In genomic region chr5:130858148-130858547, GRCm38 (mm10) we compare ENCODE assay signal across 8 mouse cellular contexts.
DNase-seq lines count a peak whose midpoint lies in the region; ATAC-seq and TF ChIP-seq lines count a peak whose summit lies in the region.

No protein-coding gene starts in this region.

- no peaks in the 10 kb centered on the region for H3K4me1 ChIP-seq in forebrain, embryonic 10.5 days
- H3K4me1 ChIP-seq in forebrain, embryonic 13.5 days: no peaks in the 10 kb centered on the region
- H3K4me1 ChIP-seq in thymus, adult 2 months (replicated peaks; ENCODE audit: control insufficient read depth, insufficient read depth, low read length): no peaks in the 10 kb centered on the region
- H3K4me1 ChIP-seq in lung, embryonic 14.5 days (ENCODE audit: insufficient read depth): no peaks in the 10 kb centered on the region

- H3K4me2 ChIP-seq in forebrain, embryonic 13.5 days: no peak overlapping the region
- H3K4me2 ChIP-seq in lung, embryonic 14.5 days: no peak overlapping the region

- no peaks in the 10 kb centered on the region for H3K27me3 ChIP-seq in forebrain, embryonic 10.5 days (ENCODE audit: poor library complexity, severe bottlenecking)
- H3K27me3 ChIP-seq in forebrain, embryonic 13.5 days: no peaks in the 10 kb centered on the region; the same call in 1 of the 2 replicates
- no peaks in the 10 kb centered on the region for H3K27me3 ChIP-seq in thymus, adult 2 months (ENCODE audit: control insufficient read depth, insufficient read depth, low read length)
- H3K27me3 ChIP-seq in lung, embryonic 14.5 days (ENCODE audit: insufficient read depth, low read length): no peaks in the 10 kb centered on the region
- no peaks in the 10 kb centered on the region for H3K27me3 ChIP-seq in splenic B cell, adult 2 months (ENCODE audit: control insufficient read depth, insufficient read depth, low read length, poor library complexity, severe bottlenecking)

- H3K36me3 ChIP-seq in forebrain, embryonic 10.5 days (replicated peaks): no peaks in the 10 kb centered on the region
- H3K36me3 ChIP-seq in forebrain, embryonic 13.5 days (ENCODE audit: poor library complexity, severe bottlenecking): no peaks in the 10 kb centered on the region
- no peaks in the 10 kb centered on the region for H3K36me3 ChIP-seq in thymus, adult 2 months (ENCODE audit: control insufficient read depth, insufficient read depth, low read length)
- H3K36me3 ChIP-seq in lung, embryonic 14.5 days (ENCODE audit: insufficient read depth): no peaks in the 10 kb centered on the region
- H3K36me3 ChIP-seq in splenic B cell, adult 2 months (ENCODE audit: control insufficient read depth, insufficient read depth, low read length, poor library complexity, severe bottlenecking): no peaks in the 10 kb centered on the region

- ATAC-seq in forebrain, embryonic 13.5 days: no peak
- 0 out of 2 replicates have a peak, but pooled peaks have one; percentile 54 for ATAC-seq in lung, embryonic 14.5 days (ENCODE audit: insufficient read depth)

- no peak overlapping the region for H3K4me3 ChIP-seq in forebrain, embryonic 10.5 days
- no peak overlapping the region for H3K4me3 ChIP-seq in forebrain, embryonic 13.5 days
- H3K4me3 ChIP-seq in thymus, adult 2 months (ENCODE audit: control insufficient read depth, insufficient read depth, low read length): no peak overlapping the region
- no peak overlapping the region for H3K4me3 ChIP-seq in lung, embryonic 14.5 days (ENCODE audit: low read depth, low read length)

- no peak overlapping the region for H3K9ac ChIP-seq in forebrain, embryonic 13.5 days
- no peak overlapping the region for H3K9ac ChIP-seq in lung, embryonic 14.5 days

- TF ChIP-seq CTCF in thymus, adult 2 months (IDR thresholded peaks at IDR 0.05; ENCODE audit: borderline replicate concordance, control insufficient read depth, extremely low read depth, insufficient read depth, low read length, poor library complexity): no peak
- TF ChIP-seq CTCF in lung, embryonic 14.5 days (IDR thresholded peaks at IDR 0.05; ENCODE audit: low read depth): peak; percentile 89

- WGBS in forebrain, embryonic 10.5 days: 25% methylated on average over 8 of the region's 8 CpGs
- WGBS in forebrain, embryonic 13.5 days: 23% methylated on average over 8 of the region's 8 CpGs
- WGBS in thymus, adult 2 months: 28% methylated on average over 8 of the region's 8 CpGs
- WGBS in lung, embryonic 14.5 days: 26% methylated on average over 8 of the region's 8 CpGs

- DNase-seq in forebrain, embryonic 10.5 days (ENCODE audit: extremely low spot score, low spot score): peak; percentile 46
- peak; percentile 7 for DNase-seq in thymus, adult 2 months
- DNase-seq in thymus, adult 18-20 months: no peak
- DNase-seq in cerebellum, postnatal 25 days: peak; percentile 65 to 79
- peak; percentile 40 for DNase-seq in induced T-regulatory cell, adult 2 months (ENCODE audit: low read depth)
- DNase-seq in lung, embryonic 14.5 days: peak; percentile 85
- DNase-seq in splenic B cell, adult 2 months (ENCODE audit: low read depth, low spot score): peak; percentile 60

- no peak for TF ChIP-seq POLR2A in thymus, adult 2 months (IDR thresholded peaks at IDR 0.05; ENCODE audit: control insufficient read depth, extremely low read depth, insufficient read depth, low read length, poor library complexity)

- H3K9me3 ChIP-seq in forebrain, embryonic 10.5 days: no peaks in the 10 kb centered on the region
- H3K9me3 ChIP-seq in forebrain, embryonic 13.5 days (replicated peaks): no peaks in the 10 kb centered on the region
- H3K9me3 ChIP-seq in lung, embryonic 14.5 days (ENCODE audit: low read depth, low read length): no peaks in the 10 kb centered on the region

- no peak overlapping the region for H3K27ac ChIP-seq in forebrain, embryonic 10.5 days
- H3K27ac ChIP-seq in forebrain, embryonic 13.5 days: no peak overlapping the region
- no peak overlapping the region for H3K27ac ChIP-seq in thymus, adult 2 months (ENCODE audit: control insufficient read depth, insufficient read depth, low read length)
- H3K27ac ChIP-seq in lung, embryonic 14.5 days (ENCODE audit: low read depth): no peak overlapping the region

Comparison
In these comparisons a context has a peak if more than half of its experiments do, and no peak if none do; other contexts are left out.
1. DNase-seq: peak in forebrain, embryonic 10.5 days (single experiment), thymus, adult 2 months (single experiment), cerebellum, postnatal 25 days (2 of 2), induced T-regulatory cell, adult 2 months (single experiment), lung, embryonic 14.5 days (single experiment) and splenic B cell, adult 2 months (single experiment); none in thymus, adult 18-20 months (0 of 2).